Mouse (Mus musculus) right cerebral cortex, postnatal 25 days (tissue): ENCODE results near the gene Zfp512b.
A peak's percentile ranks its signal among the peaks of the same experiment; 100 is the strongest.

Source experiments
- DNase-seq: peaks from one replicate; pipeline ENCODE4 v3.0.0; 2022

The Zfp512b gene

GRCm38 (mm10) chr2:181572921-181573920 is 19.4 kb downstream of the Zfp512b start:
- no peak for DNase-seq

GRCm38 (mm10) chr2:181571941-181572670 is 20.5 kb downstream of the Zfp512b start:
- DNase-seq = no peak

- DNase-seq = no peak
Observed at GRCm38 (mm10) chr2:181570921-181571595, 21.5 kb downstream of the Zfp512b start.

GRCm38 (mm10) chr2:181570375-181570774 is 22.2 kb downstream of the Zfp512b start:
- no peak for DNase-seq

GRCm38 (mm10) chr2:181569856-181570255 is 22.7 kb downstream of the Zfp512b start:
- DNase-seq = no peak

GRCm38 (mm10) chr2:181568272-181569008 is 24.2 kb downstream of the Zfp512b start:
- no peak for DNase-seq

- DNase-seq = no peak
Observed at GRCm38 (mm10) chr2:181567338-181567737, 25.3 kb downstream of the Zfp512b start.

- no peak for DNase-seq
Observed at GRCm38 (mm10) chr2:181553772-181554171, 38.8 kb downstream of the Zfp512b start.

GRCm38 (mm10) chr2:181550233-181550632 is 42.4 kb downstream of the Zfp512b start:
- no peak for DNase-seq

- no peak for DNase-seq
Observed at GRCm38 (mm10) chr2:181548682-181549081, 43.9 kb downstream of the Zfp512b start.

- DNase-seq = no peak
Observed at GRCm38 (mm10) chr2:181548227-181548626, 44.4 kb downstream of the Zfp512b start.

- DNase-seq = no peak
Observed at GRCm38 (mm10) chr2:181546142-181546541, 46.5 kb downstream of the Zfp512b start.

- DNase-seq = no peak
Observed at GRCm38 (mm10) chr2:181541761-181542380, 50.7 kb downstream of the Zfp512b start.

GRCm38 (mm10) chr2:181537444-181538047 is 55.1 kb downstream of the Zfp512b start:
- DNase-seq = peak; percentile 77

- no peak for DNase-seq
Observed at GRCm38 (mm10) chr2:181536410-181536809, 56.2 kb downstream of the Zfp512b start.

- no peak for DNase-seq
Observed at GRCm38 (mm10) chr2:181532589-181532988, 60.0 kb downstream of the Zfp512b start.
